Comparison of ENCODE assay signal across 12 mouse cellular contexts in genomic region chr6:5234563-5234962, GRCm38 (mm10). TPM values are rescaled to one million over a fixed set of nuclear protein-coding genes. Genes with fewer than 3 reads are reported as not detected.
"Had no signal": no experiment of that assay in that cellular context is flagged by ENCODE, and none has a peak within 500 bp of the region (broad histone marks: within the 10 kb centered on the region; RNA-seq: fewer than 3 reads in every experiment).

No protein-coding gene starts in this region.

- DNase-seq: lung, embryonic 14.5 days; midbrain, embryonic 14.5 days; retina, postnatal 1 day; right cerebral cortex, adult 18-20 months; right cerebral cortex, postnatal 25 days; right cerebral cortex, postnatal 4 days; spleen, adult 18-20 months; thymus, adult 18-20 months; thymus, postnatal 14 days; thymus, postnatal 36 days had no signal

- ATAC-seq: midbrain, embryonic 16.5 days had no signal

RNA-seq across cellular contexts. Expression of gene Pon1, which starts 40.8 kb away (rescaled TPM):
- total RNA-seq: megakaryocyte-erythroid progenitor cell, adult 5-6 weeks had no signal
